Mouse (Mus musculus) olfactory bulb, adult 2 months (tissue): ENCODE results near the gene Zfyve27. TPM values are rescaled to one million over a fixed set of nuclear protein-coding genes. Genes with fewer than 3 reads are reported as not detected.
A peak's percentile ranks its signal among the peaks of the same experiment; 100 is the strongest.

Source experiments
- H3K27ac ChIP-seq: fragments of 200-500 bp; 2 replicates; pipeline ENCODE4 v1.5.1; 2012; ENCODE audit warnings: low read depth, low read length; ENCODE audit not compliant: insufficient read depth
- H3K4me1 ChIP-seq: fragments of 200-500 bp; 2 replicates; pipeline ENCODE4 v1.6.1; 2012; ENCODE audit warnings: low read length; ENCODE audit not compliant: control insufficient read depth, insufficient read depth
- H3K4me3 ChIP-seq: fragments of 200-500 bp; 2 replicates; pipeline ENCODE4 v1.5.1; 2012; ENCODE audit warnings: mild to moderate bottlenecking, low read depth, low read length, moderate library complexity; ENCODE audit not compliant: insufficient read depth
- CTCF ChIP-seq: fragments of 200-500 bp; IDR thresholded peaks from 2 replicates; pipeline ENCODE4 v1.5.1; 2012; ENCODE audit warnings: low read depth, mild to moderate bottlenecking, low read length, moderate library complexity; ENCODE audit not compliant: insufficient read depth
- POLR2A ChIP-seq: fragments of 200-500 bp; IDR thresholded peaks from 2 replicates; pipeline ENCODE4 v1.6.1; 2012; ENCODE audit warnings: mild to moderate bottlenecking, low read depth, low read length, moderate library complexity; ENCODE audit not compliant: insufficient read depth
- WGBS: fragments of 180-500 bp; shearing (Covaris S2); methylation state at CpG from one replicate; pipeline ENCODE4 v1.1.7; 2018; 5-methylcytosine and 5-hydroxymethylcytosine counted together
- polyA plus RNA-seq: library from polyadenylated mRNA; stranded (reverse); fragments of >200 nt; gene quantifications from 2 replicates; pipeline ENCODE4 v1.2.4, GENCODE M21; 2012; ENCODE audit warnings: low replicate concordance; ENCODE audit not compliant: missing spikeins, insufficient read depth, insufficient read length

The Zfyve27 gene
- polyA plus RNA-seq, 1 experiment = not detected

- Histone ChIP-seq H3K27ac (no peak overlapping the region), H3K4me1 (peaks cover 7% of the 10 kb centered on the region), H3K4me3 (no peak overlapping the region)
- TF ChIP-seq POLR2A (no peak), CTCF (peak; percentile 77)
- 1% methylated on average over 12 of the region's 12 CpGs for WGBS
Measured at GRCm38 (mm10) chr19:42166130-42166529, 2.4 kb downstream of the Zfyve27 start.

- no peak overlapping the region for H3K4me3 ChIP-seq
- H3K4me1 ChIP-seq = peaks cover 11% of the 10 kb centered on the region
- 35% methylated on average over 3 of the region's 3 CpGs for WGBS
- TF ChIP-seq CTCF (no peak), POLR2A (no peak)
- no peak overlapping the region for H3K27ac ChIP-seq
Measured at GRCm38 (mm10) chr19:42166766-42167165, 3.0 kb downstream of the Zfyve27 start.

DNA sequence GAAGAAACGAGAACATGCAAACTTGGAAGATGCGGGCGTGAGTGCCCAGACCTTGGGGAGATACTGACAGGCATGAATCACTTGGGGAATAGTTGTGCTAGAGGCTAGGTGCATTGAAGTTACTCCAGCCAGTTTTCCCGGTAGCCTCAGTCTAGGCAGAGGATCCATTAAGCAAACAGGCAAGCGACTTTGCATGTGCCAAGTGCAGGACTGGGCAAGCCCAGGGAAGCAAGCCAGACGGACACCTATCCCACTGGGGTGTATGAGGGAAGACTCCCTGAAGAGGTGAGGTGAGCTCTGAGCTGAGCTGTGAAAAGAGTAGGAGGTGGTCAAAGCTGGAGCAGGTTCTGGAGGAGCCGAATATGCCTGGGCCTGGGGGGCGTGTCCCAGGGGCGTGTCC, 3.7 kb downstream of the Zfyve27 start:
- Histone ChIP-seq H3K27ac (no peak overlapping the region), H3K4me3 (no peak overlapping the region), H3K4me1 (peaks cover 14% of the 10 kb centered on the region)
- WGBS = 65% methylated on average over 9 of the region's 9 CpGs
- TF ChIP-seq CTCF = no peak
- no peak for TF ChIP-seq POLR2A

GRCm38 (mm10) chr19:42169322-42169975, 5.7 kb downstream of the Zfyve27 start:
- Histone ChIP-seq H3K27ac (no peak overlapping the region), H3K4me3 (no peak overlapping the region), H3K4me1 (peaks cover 9% of the 10 kb centered on the region)
- WGBS = 52% methylated on average over 10 of the region's 10 CpGs
- TF ChIP-seq CTCF = no peak
- no peak for TF ChIP-seq POLR2A

- peaks cover 9% of the 10 kb centered on the region for H3K4me1 ChIP-seq
- TF ChIP-seq CTCF = no peak
- peak; percentile 79; the same call in 1 of the 2 replicates for TF ChIP-seq POLR2A
- H3K27ac ChIP-seq = no peak overlapping the region
- peak overlapping the region; percentile 70 for H3K4me3 ChIP-seq
- 1% methylated on average over 55 of the region's 56 CpGs for WGBS
Measured at GRCm38 (mm10) chr19:42170025-42170969, 6.5 kb downstream of the Zfyve27 start.

DNA sequence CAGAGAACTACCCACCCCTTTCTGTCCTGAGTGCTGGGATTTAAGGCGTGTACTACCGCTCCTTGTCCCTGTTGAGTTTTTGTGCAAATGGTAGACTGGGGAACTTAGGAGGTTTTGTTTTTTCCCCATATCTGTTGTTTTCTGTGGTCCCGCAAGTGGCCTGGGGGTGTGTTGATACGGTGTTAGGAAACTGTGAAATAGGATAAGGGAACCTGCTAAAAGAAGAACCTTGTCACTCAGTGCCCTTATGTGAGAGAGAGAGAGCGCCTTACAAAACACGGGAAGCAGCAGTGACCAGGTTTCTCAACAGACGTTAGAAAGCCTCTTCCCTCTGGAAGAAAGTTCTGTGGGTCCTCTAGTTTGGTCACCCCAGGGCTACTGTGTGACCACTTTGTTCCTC, 13.1 kb downstream of the Zfyve27 start:
- Histone ChIP-seq H3K4me3 (no peak overlapping the region), H3K4me1 (peaks cover 4% of the 10 kb centered on the region; the same call in 1 of the 2 replicates), H3K27ac (no peak overlapping the region)
- 80% methylated on average over 7 of the region's 7 CpGs for WGBS
- no peak for TF ChIP-seq CTCF
- TF ChIP-seq POLR2A = no peak

GRCm38 (mm10) chr19:42177461-42177860, 13.7 kb downstream of the Zfyve27 start:
- Histone ChIP-seq H3K27ac (no peak overlapping the region), H3K4me3 (no peak overlapping the region), H3K4me1 (no peaks in the 10 kb centered on the region)
- 89% methylated on average over 2 of the region's 2 CpGs for WGBS
- no peak for TF ChIP-seq CTCF
- no peak for TF ChIP-seq POLR2A

- no peak overlapping the region for H3K27ac ChIP-seq
- 89% methylated on average over 14 of the region's 14 CpGs for WGBS
- TF ChIP-seq CTCF = no peak
- H3K4me3 ChIP-seq = no peak overlapping the region
- H3K4me1 ChIP-seq = no peaks in the 10 kb centered on the region
Measured at GRCm38 (mm10) chr19:42179356-42179755, 15.6 kb downstream of the Zfyve27 start.

DNA sequence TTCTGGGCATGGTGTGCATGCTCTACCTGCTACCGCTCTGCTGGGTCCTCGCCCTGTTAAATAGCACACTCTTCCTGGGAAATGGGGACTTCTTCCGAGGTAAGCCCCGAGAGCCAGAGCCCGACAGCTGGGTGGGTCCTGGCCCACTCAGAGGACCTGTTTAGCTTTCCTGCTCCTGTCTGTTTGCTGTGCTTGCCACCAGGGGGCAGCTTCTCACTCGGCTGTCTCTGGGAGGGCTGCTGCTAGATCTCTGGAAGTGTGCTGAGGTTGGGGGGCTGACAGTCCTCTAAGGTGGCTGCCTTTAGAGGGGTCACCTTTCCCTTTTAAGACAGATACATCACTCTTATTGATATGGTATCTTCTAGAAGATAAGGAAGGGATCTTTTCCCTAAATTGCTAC, 18.9 kb downstream of the Zfyve27 start:
- TF ChIP-seq POLR2A = no peak
- TF ChIP-seq CTCF = peak; percentile 45; the same call in 1 of the 2 replicates
- Histone ChIP-seq H3K4me1 (no peaks in the 10 kb centered on the region), H3K4me3 (no peak overlapping the region), H3K27ac (no peak overlapping the region)
- 64% methylated on average over 6 of the region's 6 CpGs for WGBS
